Mouse (Mus musculus) kidney, adult 18-20 months (tissue): ENCODE results near the gene Cyp2c67.
"Not testable (repeated sequence)": the region's sequence is repeated elsewhere in the genome, so short reads cannot be mapped to it uniquely, and the experiment has no call there.

Experiments used
- DNase-seq: peaks from one replicate; pipeline ENCODE4 v3.0.0; 2021

The Cyp2c67 gene

DNA sequence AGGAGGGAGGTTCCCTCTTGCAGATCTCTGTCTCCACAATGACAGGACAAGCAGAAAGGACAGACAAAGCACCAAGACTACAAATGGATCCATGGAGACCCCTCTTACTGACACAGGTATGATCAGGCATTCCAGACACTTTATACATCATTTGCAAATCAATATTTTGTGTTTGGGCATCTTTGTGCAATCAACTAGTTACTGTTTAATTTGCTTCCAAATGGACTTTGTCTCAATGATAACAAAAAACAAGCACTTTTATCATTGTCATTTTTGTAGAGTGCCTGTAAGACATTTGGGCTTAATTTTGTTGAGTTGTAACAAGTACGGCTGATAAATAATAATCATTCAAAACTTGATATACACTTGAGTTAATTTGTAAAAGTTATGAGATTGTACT is at the start of gene Cyp2c67:
Gene Cyp2c67 (minus strand): TSS at position 114 of the 400 bp plus-strand sequence.
- no peak for DNase-seq

DNA sequence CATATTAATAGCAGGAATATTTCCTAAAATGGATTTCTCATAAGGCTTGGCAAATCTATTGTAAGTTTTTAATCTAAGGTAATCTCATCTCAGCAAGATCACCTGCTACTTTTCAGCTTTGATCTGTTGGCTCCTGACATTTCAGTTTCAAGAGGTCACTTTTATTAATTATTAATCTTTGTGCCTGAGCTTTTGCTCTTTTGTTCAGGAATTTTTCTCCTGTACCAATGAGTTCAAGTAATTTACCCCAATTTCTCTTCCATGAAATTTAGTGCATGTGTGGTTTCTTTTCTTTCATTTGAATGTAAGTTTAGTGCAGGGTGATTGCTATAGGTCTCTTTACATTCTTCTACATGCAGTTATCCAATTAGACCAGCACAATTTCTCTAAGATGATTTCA is 16.8 kb upstream of the Cyp2c67 start:
- not testable (repeated sequence) for DNase-seq

DNA sequence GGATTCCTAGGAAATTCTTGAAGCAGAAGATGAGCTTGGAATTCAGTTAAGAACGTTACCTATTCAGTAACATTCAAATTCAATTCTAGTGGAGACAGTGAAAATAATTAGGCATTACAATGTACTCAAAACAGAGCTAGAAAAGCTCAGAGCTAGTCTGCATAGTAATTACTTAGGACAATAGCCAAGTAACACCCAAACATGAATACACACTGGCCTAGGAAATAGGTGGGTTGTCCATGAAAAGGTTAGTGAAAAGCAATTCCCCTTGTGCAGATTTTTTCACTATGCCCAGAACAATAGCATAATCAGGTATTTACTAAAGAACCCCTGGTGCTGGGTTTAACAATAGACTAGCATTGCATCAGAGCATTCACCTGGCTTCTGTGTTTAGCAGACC is 3.5 kb upstream of the Cyp2c67 start:
- no peak for DNase-seq

DNA sequence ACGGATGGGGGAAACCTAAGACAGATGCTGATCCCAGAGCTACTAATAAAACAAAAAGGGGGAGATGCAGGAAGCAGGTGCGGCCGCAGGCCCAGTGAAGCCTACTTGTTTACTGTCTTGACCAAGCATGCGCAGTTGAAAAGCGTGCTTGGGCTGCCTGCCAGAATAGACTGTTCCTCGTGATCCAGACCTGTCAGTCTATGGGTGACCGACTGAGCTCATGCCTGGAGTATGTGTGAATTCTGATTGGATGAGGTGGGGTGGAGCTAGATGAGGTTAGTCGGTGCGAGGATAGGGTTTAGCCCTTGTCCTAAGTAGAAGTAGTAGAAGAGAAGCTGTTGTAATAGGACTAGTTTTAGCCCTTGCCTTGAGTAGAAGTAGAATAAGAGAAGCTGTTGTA is 1.3 kb downstream of the Cyp2c67 start:
- no peak for DNase-seq

DNA sequence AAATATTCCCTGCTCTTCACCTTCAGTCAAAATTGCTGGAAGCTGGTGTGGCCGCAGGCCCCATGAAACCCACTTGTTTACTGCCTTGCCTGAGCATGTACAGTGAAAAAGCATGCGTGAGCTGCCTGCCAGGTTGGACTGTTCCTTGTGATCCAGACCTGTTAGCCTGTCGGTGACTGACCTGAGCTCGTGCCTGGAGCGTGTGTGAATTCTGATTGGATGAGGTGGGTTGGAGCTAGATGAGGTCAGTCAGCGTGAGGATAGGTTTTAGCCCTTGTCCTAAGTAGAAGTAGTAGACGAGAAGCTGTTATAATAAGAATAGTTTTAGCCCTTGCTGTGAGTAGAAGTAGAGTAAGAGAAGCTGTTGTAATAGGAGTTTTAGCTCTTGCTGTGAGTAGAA is 4.3 kb downstream of the Cyp2c67 start:
- DNase-seq = not testable (repeated sequence)
